Mouse (Mus musculus) midbrain, embryonic 16.5 days (tissue): Measurements from ENCODE around the gene Entr1. TPM values are rescaled to one million over a fixed set of nuclear protein-coding genes. Genes with fewer than 3 reads are reported as not detected.

Experiments
- ATAC-seq: fragments of 200-750 bp; cut with Nextera tagmentation; 2 replicates; pipeline ENCODE4 v1.8.0; 2017; ENCODE audit warnings: moderate TSS enrichment
- H3K27ac ChIP-seq: fragments of 300-500 bp; sonication (generic); 2 replicates; pipeline ENCODE4 v1.5.1; 2014; ENCODE audit warnings: mild to moderate bottlenecking, low read length, mixed read lengths
- H3K27me3 ChIP-seq: fragments of 300-500 bp; sonication (generic); 2 replicates; pipeline ENCODE4 v1.6.1; 2014; ENCODE audit warnings: low read depth, low read length, mixed read lengths; ENCODE audit not compliant: control insufficient read depth, insufficient read depth
- H3K36me3 ChIP-seq: fragments of 300-500 bp; sonication (generic); 2 replicates; pipeline ENCODE4 v1.6.1; 2014; ENCODE audit warnings: mild to moderate bottlenecking, low read length, moderate library complexity, mixed read lengths; ENCODE audit not compliant: control insufficient read depth, insufficient read depth
- H3K4me1 ChIP-seq: fragments of 300-500 bp; sonication (generic); 2 replicates; pipeline ENCODE4 v1.6.1; 2014; ENCODE audit warnings: mild to moderate bottlenecking, low read length, mixed read lengths; ENCODE audit not compliant: control insufficient read depth, insufficient read depth
- H3K4me2 ChIP-seq: fragments of 300-500 bp; sonication (generic); 2 replicates; pipeline ENCODE4 v1.6.1; 2014; ENCODE audit warnings: mild to moderate bottlenecking, low read length, mixed read lengths
- H3K4me3 ChIP-seq: fragments of 300-500 bp; sonication (generic); 2 replicates; pipeline ENCODE4 v1.5.1; 2014; ENCODE audit warnings: low read depth, mild to moderate bottlenecking, low read length, moderate library complexity, mixed read lengths
- H3K9ac ChIP-seq: fragments of 300-500 bp; sonication (generic); 2 replicates; pipeline ENCODE4 v1.6.1; 2014; ENCODE audit warnings: low read depth, low read length, mixed read lengths
- H3K9me3 ChIP-seq: fragments of 300-500 bp; sonication (generic); replicated peaks from 2 replicates; pipeline ENCODE4 v1.6.1; 2014; ENCODE audit warnings: mild to moderate bottlenecking, low read length, mixed read lengths; ENCODE audit not compliant: control insufficient read depth, poor library complexity, severe bottlenecking
- WGBS: fragments of 180-500 bp; shearing (Covaris S2); extraction: QIAGEN DNeasy Blood & Tissue Kit; methylation state at CpG from one replicate; pipeline ENCODE4 v1.1.7; 2014; 5-methylcytosine and 5-hydroxymethylcytosine counted together
- polyA plus RNA-seq: library from polyadenylated mRNA; unstranded; fragments of >200 nt; fragmentation: Nextera tagmentation; extraction: Ambion mirVana; gene quantifications from 2 replicates; pipeline ENCODE4 v1.2.1, GENCODE M21; 2015

Gene Entr1
- polyA plus RNA-seq = 175 and 182 TPM in 2 replicates

DNA sequence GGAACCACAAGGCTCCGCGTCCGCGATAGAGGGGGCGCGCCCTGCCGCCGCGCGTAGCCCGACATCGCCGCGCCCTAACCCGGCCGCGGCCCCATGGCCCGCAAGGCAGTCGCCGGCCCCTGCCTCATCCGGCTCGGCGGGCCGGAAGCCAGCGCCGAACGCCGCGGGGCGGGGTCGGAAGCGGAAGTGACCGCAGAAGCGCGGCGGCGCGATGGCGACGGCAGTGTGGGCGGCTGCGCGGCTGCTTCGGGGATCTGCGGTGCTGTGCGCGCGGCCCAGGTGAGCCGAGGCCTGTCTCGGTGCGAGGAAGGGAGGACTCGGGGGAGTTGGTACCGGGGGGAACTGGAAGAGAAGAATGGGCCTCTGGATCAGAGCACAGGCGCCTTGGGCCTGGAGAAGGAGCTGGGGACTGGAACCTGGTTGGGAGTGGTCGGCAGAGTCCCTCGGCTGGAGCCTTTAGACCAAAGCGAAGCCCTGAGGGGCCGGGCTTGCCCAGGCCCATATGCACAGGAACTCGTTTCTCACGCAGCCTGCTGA lies at the start of gene Entr1, which contains the start of gene Pmpca:
TSS of gene Entr1 (minus strand) at position 163 of the 537 bp plus-strand sequence.
TSS of gene Pmpca (plus strand) at position 186 of the 537 bp plus-strand sequence.
- ATAC-seq = peak; percentile 91
- Histone ChIP-seq H3K36me3 (peaks cover 38% of the 10 kb centered on the region), H3K9ac (peak within 1 kb of the TSS; percentile 87), H3K4me1 (peaks cover 19% of the 10 kb centered on the region), H3K4me2 (peak within 1 kb of the TSS; percentile 89), H3K4me3 (peak within 1 kb of the TSS; percentile 82), H3K9me3 (no peaks in the 10 kb centered on the region), H3K27me3 (no peaks in the 10 kb centered on the region), H3K27ac (peak within 1 kb of the TSS; percentile 68)
- WGBS = under 1% methylated on average over 60 of the region's 60 CpGs

DNA sequence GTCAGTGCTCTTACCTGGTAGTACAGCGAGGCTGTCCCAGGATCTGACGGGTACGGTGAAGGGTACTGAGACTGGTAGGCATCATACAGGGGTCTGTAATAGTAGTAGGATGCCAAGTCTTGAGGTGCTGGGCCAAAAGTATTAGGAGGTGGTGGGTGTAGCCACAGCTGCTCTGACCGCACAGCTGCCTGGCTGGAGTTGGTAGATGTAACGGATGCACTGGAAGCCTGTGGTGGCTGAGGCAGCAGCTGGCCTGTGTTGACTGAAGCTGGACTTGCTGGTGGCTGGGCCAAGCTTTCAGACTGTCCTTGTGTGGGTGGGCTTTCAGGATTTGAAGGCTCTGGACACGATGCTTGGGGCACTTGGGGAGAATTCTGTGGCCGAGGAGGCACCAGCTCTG lies 49.3 kb upstream of the Entr1 start:
- Histone ChIP-seq H3K27me3 (no peaks in the 10 kb centered on the region), H3K4me2 (no peak overlapping the region), H3K36me3 (peaks cover 36% of the 10 kb centered on the region; the same call in 1 of the 2 replicates), H3K9ac (no peak overlapping the region), H3K9me3 (no peaks in the 10 kb centered on the region), H3K4me1 (peaks cover 13% of the 10 kb centered on the region), H3K4me3 (no peak overlapping the region), H3K27ac (no peak overlapping the region)
- no peak for ATAC-seq
- 92% methylated on average over 7 of the region's 7 CpGs for WGBS

DNA sequence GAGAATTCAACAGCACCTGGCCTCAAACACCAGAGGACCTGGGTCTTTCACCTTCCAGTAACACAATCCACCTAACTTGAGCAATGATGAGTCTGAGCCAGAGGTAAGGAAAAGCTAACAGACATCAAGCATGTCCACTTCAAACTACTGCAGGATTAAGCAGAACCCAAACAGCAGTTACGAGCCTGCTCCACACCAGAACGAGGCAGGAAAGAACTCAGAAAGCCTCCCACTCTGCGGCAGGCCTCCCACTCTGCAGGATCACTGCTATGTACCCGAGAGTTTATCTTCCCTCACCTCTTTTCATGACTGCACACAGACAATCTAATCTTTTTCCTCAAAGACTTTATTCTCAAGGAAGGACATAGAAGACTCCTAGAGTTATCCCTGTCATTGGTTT lies 48.1 kb upstream of the Entr1 start:
- H3K4me3 ChIP-seq = no peak overlapping the region
- H3K27me3 ChIP-seq = no peaks in the 10 kb centered on the region
- no peak overlapping the region for H3K27ac ChIP-seq
- peaks cover 40% of the 10 kb centered on the region; the same call in 1 of the 2 replicates for H3K36me3 ChIP-seq
- no peaks in the 10 kb centered on the region for H3K9me3 ChIP-seq
- peaks cover 6% of the 10 kb centered on the region for H3K4me1 ChIP-seq
- H3K4me2 ChIP-seq = no peak overlapping the region
- H3K9ac ChIP-seq = no peak overlapping the region
- WGBS = 70% methylated on average over 4 of the region's 4 CpGs
- no peak for ATAC-seq

DNA sequence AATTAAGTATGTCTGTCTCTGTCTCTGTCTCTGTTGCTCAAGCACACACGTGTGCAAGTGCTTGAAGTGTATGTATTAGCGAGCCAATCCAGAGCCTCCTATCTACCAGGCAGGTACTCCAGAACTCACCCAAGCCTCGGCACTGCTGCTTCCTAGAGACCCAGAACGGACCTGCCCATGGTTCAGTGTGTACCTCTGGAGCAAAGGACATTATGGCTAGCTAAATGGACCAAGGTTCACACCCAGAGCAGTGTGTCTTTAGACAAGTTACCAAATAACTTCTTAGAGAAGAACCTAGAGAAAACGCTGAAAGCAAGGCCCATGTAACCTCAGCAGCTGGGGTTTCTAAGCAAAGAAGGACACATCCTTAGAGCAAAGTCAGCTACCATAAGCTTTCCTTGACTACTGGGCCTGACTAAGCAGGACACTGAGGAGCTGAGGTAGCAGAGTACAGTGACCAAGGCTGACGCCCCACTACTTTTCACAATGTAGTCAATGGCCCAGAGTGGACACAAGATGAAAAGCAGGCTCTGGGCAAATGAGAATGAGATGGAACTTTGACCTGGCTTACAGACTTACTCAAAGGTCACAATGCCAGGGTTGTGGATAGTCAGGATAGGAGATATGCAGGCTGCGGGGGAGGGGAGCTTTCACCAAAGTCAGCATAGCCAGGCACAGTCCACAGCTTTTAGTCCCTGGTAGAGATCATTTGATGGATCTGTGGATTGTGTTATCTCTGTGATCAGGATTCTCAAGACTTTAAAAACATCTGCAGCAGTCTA lies 45.9 kb upstream of the Entr1 start:
- no peak overlapping the region for H3K4me2 ChIP-seq
- no peak overlapping the region for H3K27ac ChIP-seq
- H3K4me3 ChIP-seq = no peak overlapping the region
- no peak overlapping the region for H3K9ac ChIP-seq
- no peak for ATAC-seq
- H3K9me3 ChIP-seq = no peaks in the 10 kb centered on the region
- WGBS = 94% methylated on average over 7 of the region's 7 CpGs
- H3K27me3 ChIP-seq = no peaks in the 10 kb centered on the region
- peaks cover 35% of the 10 kb centered on the region for H3K36me3 ChIP-seq
- H3K4me1 ChIP-seq = peaks cover 6% of the 10 kb centered on the region

DNA sequence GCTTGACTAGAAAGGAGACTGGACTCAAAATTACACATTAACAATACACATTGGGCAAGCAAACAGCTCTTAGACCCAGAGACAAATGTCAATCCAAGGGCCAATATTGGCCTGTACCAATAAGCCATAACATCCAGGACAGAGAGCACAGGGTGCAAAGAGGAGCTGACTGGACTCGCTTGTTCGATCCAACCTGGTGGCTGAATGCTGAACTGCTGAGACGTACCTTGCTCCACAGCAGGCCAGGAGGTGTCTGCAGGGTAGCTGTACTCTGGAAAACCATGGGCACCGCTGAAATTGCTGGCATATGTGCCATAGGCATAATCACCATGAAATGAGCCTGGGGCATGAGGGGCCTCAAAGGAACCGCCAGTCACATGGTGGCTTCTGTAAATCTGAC lies 40.7 kb upstream of the Entr1 start:
- ATAC-seq = no peak
- H3K27ac ChIP-seq = no peak overlapping the region
- no peaks in the 10 kb centered on the region for H3K9me3 ChIP-seq
- H3K4me2 ChIP-seq = no peak overlapping the region
- H3K4me3 ChIP-seq = no peak overlapping the region
- WGBS = 86% methylated on average over 5 of the region's 5 CpGs
- no peaks in the 10 kb centered on the region for H3K4me1 ChIP-seq
- peaks cover 56% of the 10 kb centered on the region for H3K36me3 ChIP-seq
- H3K27me3 ChIP-seq = no peaks in the 10 kb centered on the region
- H3K9ac ChIP-seq = no peak overlapping the region

DNA sequence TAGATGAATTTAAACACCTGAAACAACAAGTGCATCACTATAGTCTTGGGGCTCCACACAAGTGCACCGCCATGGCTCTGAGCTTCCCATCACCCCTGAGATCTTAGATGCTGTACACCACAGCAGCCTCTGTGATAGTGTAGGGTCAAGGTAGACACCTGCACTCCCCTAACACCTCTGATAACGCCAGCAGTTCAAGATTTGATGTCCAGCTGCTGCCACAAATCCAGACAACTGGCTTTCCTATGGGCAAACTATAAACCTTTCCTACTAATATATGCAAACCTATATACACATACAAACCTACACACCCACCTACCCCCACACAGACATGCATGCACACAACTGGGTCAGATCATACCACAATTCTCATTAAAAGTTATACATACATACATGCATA lies 35.4 kb upstream of the Entr1 start:
- no peak overlapping the region for H3K4me2 ChIP-seq
- no peak overlapping the region for H3K27ac ChIP-seq
- no peaks in the 10 kb centered on the region for H3K9me3 ChIP-seq
- peaks cover 66% of the 10 kb centered on the region for H3K36me3 ChIP-seq
- no peaks in the 10 kb centered on the region for H3K27me3 ChIP-seq
- H3K9ac ChIP-seq = no peak overlapping the region
- no peak for ATAC-seq
- WGBS = 96% methylated on average over 2 of the region's 2 CpGs
- no peak overlapping the region for H3K4me3 ChIP-seq
- no peaks in the 10 kb centered on the region for H3K4me1 ChIP-seq

DNA sequence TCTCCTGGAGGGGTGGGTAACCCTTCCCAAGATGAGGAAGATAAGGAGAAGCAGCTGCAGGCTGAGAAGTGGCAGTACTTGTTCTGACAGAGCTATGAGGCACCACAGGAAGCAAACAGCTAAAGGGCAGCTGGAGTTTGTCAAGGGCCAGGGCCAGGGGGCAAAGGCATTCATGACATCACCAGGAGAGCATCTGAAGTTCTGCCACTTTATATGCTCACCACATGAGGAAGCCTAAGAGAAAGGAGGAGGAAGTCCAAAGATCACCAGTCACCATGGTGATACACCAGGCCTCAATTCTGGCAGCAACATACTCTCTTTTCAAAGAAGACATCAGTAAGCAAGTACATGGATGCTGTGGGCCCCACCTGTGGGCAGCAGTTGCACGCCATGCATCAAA lies 34.0 kb upstream of the Entr1 start:
- no peak overlapping the region for H3K27ac ChIP-seq
- no peaks in the 10 kb centered on the region for H3K4me1 ChIP-seq
- ATAC-seq = no peak
- no peak overlapping the region for H3K4me3 ChIP-seq
- H3K9ac ChIP-seq = no peak overlapping the region
- no peak overlapping the region for H3K4me2 ChIP-seq
- H3K9me3 ChIP-seq = no peaks in the 10 kb centered on the region
- WGBS = 90% methylated on average over 1 of the region's 1 CpGs
- H3K36me3 ChIP-seq = peaks cover 51% of the 10 kb centered on the region
- H3K27me3 ChIP-seq = no peaks in the 10 kb centered on the region

DNA sequence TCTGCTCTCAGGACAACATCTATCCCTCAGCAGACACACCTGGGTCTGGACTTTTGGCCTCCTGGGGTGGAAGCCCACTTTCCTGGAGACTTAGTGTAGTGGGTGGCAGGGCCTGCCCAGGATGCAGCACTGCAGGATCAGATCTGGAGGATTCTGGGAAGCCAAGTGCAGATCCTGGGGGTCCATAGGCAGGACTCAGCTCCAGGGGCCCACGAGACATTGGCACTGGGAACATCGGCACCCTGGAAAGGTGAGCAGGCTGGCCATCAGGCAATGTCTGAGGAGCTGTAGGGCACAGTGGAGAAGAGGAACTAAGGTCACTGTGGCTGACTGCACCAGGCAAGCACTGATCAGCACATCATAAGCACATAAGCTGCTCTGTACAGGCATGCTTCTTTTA lies 32.9 kb upstream of the Entr1 start:
- Histone ChIP-seq H3K4me2 (no peak overlapping the region), H3K36me3 (peaks cover 53% of the 10 kb centered on the region), H3K4me1 (no peaks in the 10 kb centered on the region), H3K4me3 (no peak overlapping the region), H3K9ac (no peak overlapping the region), H3K27ac (no peak overlapping the region), H3K9me3 (no peaks in the 10 kb centered on the region), H3K27me3 (no peaks in the 10 kb centered on the region)
- ATAC-seq = no peak
- 96% methylated on average over 2 of the region's 2 CpGs for WGBS

DNA sequence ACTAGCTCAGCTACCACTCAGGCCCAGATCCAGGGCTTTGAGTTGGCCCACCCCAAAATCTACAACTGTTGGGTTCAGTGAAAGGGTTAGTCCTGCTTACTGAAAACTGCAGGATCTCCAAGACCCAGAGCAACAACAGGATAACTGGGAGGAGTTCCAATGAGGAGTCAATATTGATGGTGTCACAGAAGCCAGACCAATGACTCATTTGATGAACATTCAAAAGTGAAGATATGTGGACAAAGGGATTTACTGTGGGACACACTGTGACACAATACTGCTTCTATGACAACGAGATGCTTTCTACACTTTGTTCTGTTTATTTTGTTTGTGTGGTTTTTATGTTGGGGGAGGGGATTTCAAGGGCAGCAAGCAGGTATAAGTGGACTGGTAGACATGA lies 29.0 kb upstream of the Entr1 start:
- Histone ChIP-seq H3K27me3 (no peaks in the 10 kb centered on the region), H3K4me2 (no peak overlapping the region), H3K36me3 (peaks cover 51% of the 10 kb centered on the region), H3K9ac (no peak overlapping the region), H3K4me1 (no peaks in the 10 kb centered on the region), H3K9me3 (no peaks in the 10 kb centered on the region), H3K27ac (no peak overlapping the region), H3K4me3 (no peak overlapping the region)
- no peak for ATAC-seq
- 88% methylated on average over 1 of the region's 1 CpGs for WGBS
